Mouse (Mus musculus) liver, embryonic 13.5 days (tissue): ENCODE data around the gene Mamdc2. TPM values are rescaled to one million over a fixed set of nuclear protein-coding genes. Genes with fewer than 3 reads are reported as not detected.

Experiments used
- ATAC-seq: fragments of 200-750 bp; cut with Nextera tagmentation; 2 replicates; pipeline ENCODE4 v1.8.0; 2017; ENCODE audit warnings: low read depth, mild to moderate bottlenecking, moderate number of reproducible peaks, moderate library complexity
- DNase-seq: peaks from one replicate; pipeline ENCODE4 v3.0.0; 2022
- H3K27ac ChIP-seq: fragments of 300-500 bp; sonication (generic); 2 replicates; pipeline ENCODE4 v1.5.1; 2015; ENCODE audit warnings: moderate library complexity, mild to moderate bottlenecking, inconsistent platforms
- H3K27me3 ChIP-seq: fragments of 300-500 bp; sonication (generic); 2 replicates; pipeline ENCODE4 v1.6.1; 2015; ENCODE audit warnings: mild to moderate bottlenecking, inconsistent platforms
- H3K36me3 ChIP-seq: fragments of 300-500 bp; sonication (generic); 2 replicates; pipeline ENCODE4 v1.6.1; 2015; ENCODE audit warnings: mild to moderate bottlenecking, inconsistent platforms
- H3K4me1 ChIP-seq: fragments of 300-500 bp; sonication (generic); replicated peaks from 2 replicates; pipeline ENCODE4 v1.6.1; 2015; ENCODE audit warnings: inconsistent platforms
- H3K4me2 ChIP-seq: fragments of 300-500 bp; sonication (generic); 2 replicates; pipeline ENCODE4 v1.6.1; 2015; ENCODE audit warnings: inconsistent platforms, mild to moderate bottlenecking, moderate library complexity
- H3K4me3 ChIP-seq: fragments of 300-500 bp; sonication (generic); replicated peaks from 2 replicates; pipeline ENCODE4 v1.5.1; 2015; ENCODE audit warnings: mild to moderate bottlenecking, inconsistent platforms
- H3K9ac ChIP-seq: fragments of 300-500 bp; sonication (generic); 2 replicates; pipeline ENCODE4 v1.6.1; 2015; ENCODE audit warnings: mild to moderate bottlenecking, inconsistent platforms
- H3K9me3 ChIP-seq: fragments of 300-500 bp; sonication (generic); replicated peaks from 2 replicates; pipeline ENCODE4 v1.6.1; 2016; ENCODE audit warnings: inconsistent platforms
- WGBS: fragments of 180-500 bp; shearing (Covaris S2); methylation state at CpG from one replicate; pipeline ENCODE4 v1.1.7; 2015; ENCODE audit not compliant: insufficient replicate concordance; 5-methylcytosine and 5-hydroxymethylcytosine counted together
- polyA plus RNA-seq: library from polyadenylated mRNA; unstranded; fragments of >200 nt; fragmentation: Nextera tagmentation; extraction: Ambion mirVana; gene quantifications from 2 replicates; pipeline ENCODE4 v1.2.1, GENCODE M21; 2015

The Mamdc2 gene
- polyA plus RNA-seq, 1 experiment from 2014 or later: 0.31 TPM

- Histone ChIP-seq H3K9me3 (no peaks in the 10 kb centered on the region), H3K4me1 (no peaks in the 10 kb centered on the region), H3K27me3 (no peaks in the 10 kb centered on the region), H3K27ac (no peak overlapping the region), H3K4me3 (no peak overlapping the region), H3K9ac (no peak overlapping the region), H3K4me2 (no peak overlapping the region), H3K36me3 (peaks cover 49% of the 10 kb centered on the region)
- whole genome bisulfite sequencing: 88% methylated on average over 9 of the region's 9 CpGs
- DNase-seq (no peak), ATAC-seq (no peak)
These were observed 191.5 kb downstream of the Mamdc2 start for GRCm38 (mm10) chr19:23256771-23257170.

Other genes starting within 250 kb of the Mamdc2 start
- 12.3 and 17.1 TPM in 2 replicates for gene Smc5, start 174.5 kb downstream of the Mamdc2 start, polyA plus RNA-seq
- not detected in 2 replicates for gene 1700028P14Rik, start 204.4 kb upstream of the Mamdc2 start, polyA plus RNA-seq
- 3.6 and 4.7 TPM in 2 replicates for gene Ptar1, start 239.0 kb upstream of the Mamdc2 start, polyA plus RNA-seq